Mouse (Mus musculus) lung, embryonic 14.5 days (tissue): ENCODE measurements around the gene Chrnb2. TPM values are rescaled to one million over a fixed set of nuclear protein-coding genes. Genes with fewer than 3 reads are reported as not detected.
A peak's percentile ranks its signal among the peaks of the same experiment; 100 is the strongest.

Experiments
- ATAC-seq: fragments of 200-750 bp; cut with Nextera tagmentation; 2 replicates; pipeline ENCODE4 v1.8.0; 2017; ENCODE audit warnings: mild to moderate bottlenecking, moderate TSS enrichment, moderate library complexity; ENCODE audit not compliant: insufficient read depth
- DNase-seq: peaks from one replicate; pipeline ENCODE4 v3.0.0-alpha.2; 2015
- H3K27ac ChIP-seq: fragments of 300-500 bp; sonication (generic); 2 replicates; pipeline ENCODE4 v1.5.1; 2014; ENCODE audit warnings: low read depth, mild to moderate bottlenecking, moderate library complexity
- H3K27me3 ChIP-seq: fragments of 300-500 bp; sonication (generic); 2 replicates; pipeline ENCODE4 v1.6.1; 2014; ENCODE audit warnings: low read length, control low read depth; ENCODE audit not compliant: insufficient read depth
- H3K36me3 ChIP-seq: fragments of 300-500 bp; sonication (generic); 2 replicates; pipeline ENCODE4 v1.6.1; 2014; ENCODE audit warnings: control low read depth; ENCODE audit not compliant: insufficient read depth
- H3K4me1 ChIP-seq: fragments of 300-500 bp; sonication (generic); 2 replicates; pipeline ENCODE4 v1.6.1; 2014; ENCODE audit warnings: antibody characterized with exemption, control low read depth; ENCODE audit not compliant: insufficient read depth
- H3K4me2 ChIP-seq: fragments of 300-500 bp; sonication (generic); 2 replicates; pipeline ENCODE4 v1.6.1; 2014; ENCODE audit warnings: mild to moderate bottlenecking
- H3K4me3 ChIP-seq: fragments of 300-500 bp; sonication (generic); 2 replicates; pipeline ENCODE4 v1.5.1; 2014; ENCODE audit warnings: low read depth, low read length
- H3K9ac ChIP-seq: fragments of 300-500 bp; sonication (generic); 2 replicates; pipeline ENCODE4 v1.6.1; 2014
- H3K9me3 ChIP-seq: fragments of 300-500 bp; sonication (generic); 2 replicates; pipeline ENCODE4 v1.6.1; 2016; ENCODE audit warnings: low read depth, low read length, control low read depth
- CTCF ChIP-seq: IDR thresholded peaks from 2 replicates; pipeline ENCODE4 v1.5.1; 2016; ENCODE audit warnings: antibody characterized with exemption, low read depth
- WGBS: fragments of 180-500 bp; shearing (Covaris S2); extraction: QIAGEN DNeasy Blood & Tissue Kit; methylation state at CpG from one replicate; pipeline ENCODE4 v1.1.7; 2014; 5-methylcytosine and 5-hydroxymethylcytosine counted together
- polyA plus RNA-seq: library from polyadenylated mRNA; unstranded; fragments of >200 nt; fragmentation: Nextera tagmentation; extraction: Ambion mirVana; gene quantifications from 2 replicates; pipeline ENCODE4 v1.2.1, GENCODE M21; 2014

Gene Chrnb2
- polyA plus RNA-seq, 1 experiment from 2014 or later: 0.63 TPM

DNA sequence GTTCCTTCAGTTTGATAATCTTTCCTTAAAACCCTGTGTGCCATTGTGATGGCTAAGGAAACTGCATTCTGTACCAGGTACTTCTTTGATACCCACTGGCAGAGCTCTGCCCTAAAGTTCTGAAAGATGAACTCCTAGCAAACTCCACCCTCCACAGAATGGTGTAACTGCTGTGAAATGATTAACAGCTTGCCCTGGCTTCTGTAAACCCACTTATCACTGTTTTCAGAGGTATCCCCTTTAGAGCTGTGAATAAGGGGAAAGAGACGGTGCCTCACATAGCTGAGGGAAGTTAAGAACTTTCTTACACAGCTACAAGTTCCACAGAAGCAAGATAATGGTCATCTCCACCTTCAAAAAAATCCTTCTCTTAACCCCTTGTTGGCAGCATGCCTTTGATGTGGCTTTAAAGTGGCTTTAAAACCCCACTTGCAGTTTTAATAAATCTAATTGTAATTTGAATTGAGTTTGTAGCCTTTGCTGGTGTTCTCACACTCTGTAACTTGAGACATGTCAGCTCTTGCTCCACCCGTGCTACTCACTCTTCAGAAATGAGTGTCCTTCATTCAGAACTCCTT, 6.1 kb upstream of the Chrnb2 start:
- WGBS: 19% methylated on average over 2 of the region's 2 CpGs
- 0 out of 2 replicates have a peak, but pooled peaks cover 6% of the 10 kb centered on the region for H3K4me1 ChIP-seq
- no peak overlapping the region for H3K27ac ChIP-seq
- no peak overlapping the region for H3K4me3 ChIP-seq
- peaks cover 3% of the 10 kb centered on the region for H3K36me3 ChIP-seq
- H3K9ac ChIP-seq: no peak overlapping the region
- H3K9me3 ChIP-seq: no peaks in the 10 kb centered on the region
- TF ChIP-seq CTCF: no peak
- H3K4me2 ChIP-seq: no peak overlapping the region
- no peak for ATAC-seq
- H3K27me3 ChIP-seq: no peaks in the 10 kb centered on the region
- DNase-seq: no peak

DNA sequence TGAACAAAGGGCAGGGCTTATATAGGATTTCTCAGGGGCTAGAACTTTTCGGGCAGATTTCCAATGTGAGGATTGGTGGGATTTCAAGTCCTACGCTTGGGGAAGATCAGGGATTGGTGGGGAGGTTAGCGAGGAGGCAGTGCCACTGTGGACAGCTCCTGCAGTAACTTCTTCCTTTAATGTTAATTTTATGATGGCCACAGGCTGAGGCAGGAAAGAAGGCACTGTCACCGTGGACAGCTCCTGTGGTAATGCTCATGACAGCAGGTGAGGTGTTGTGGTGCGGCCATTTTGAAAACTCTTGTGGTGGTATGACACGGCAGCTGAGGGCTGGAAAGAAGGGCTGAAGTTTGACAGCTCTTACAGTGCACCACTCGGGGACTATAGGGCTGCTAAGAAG, 5.2 kb upstream of the Chrnb2 start:
- Histone ChIP-seq H3K27ac (no peak overlapping the region), H3K9ac (no peak overlapping the region), H3K9me3 (no peaks in the 10 kb centered on the region), H3K27me3 (0 out of 2 replicates have a peak, but pooled peaks cover 2% of the 10 kb centered on the region), H3K4me2 (no peak overlapping the region), H3K36me3 (no peaks in the 10 kb centered on the region), H3K4me1 (0 out of 2 replicates have a peak, but pooled peaks cover 2% of the 10 kb centered on the region), H3K4me3 (no peak overlapping the region)
- DNase-seq (no peak), ATAC-seq (no peak)
- no peak for TF ChIP-seq CTCF
- WGBS: 60% methylated on average over 7 of the region's 7 CpGs

DNA sequence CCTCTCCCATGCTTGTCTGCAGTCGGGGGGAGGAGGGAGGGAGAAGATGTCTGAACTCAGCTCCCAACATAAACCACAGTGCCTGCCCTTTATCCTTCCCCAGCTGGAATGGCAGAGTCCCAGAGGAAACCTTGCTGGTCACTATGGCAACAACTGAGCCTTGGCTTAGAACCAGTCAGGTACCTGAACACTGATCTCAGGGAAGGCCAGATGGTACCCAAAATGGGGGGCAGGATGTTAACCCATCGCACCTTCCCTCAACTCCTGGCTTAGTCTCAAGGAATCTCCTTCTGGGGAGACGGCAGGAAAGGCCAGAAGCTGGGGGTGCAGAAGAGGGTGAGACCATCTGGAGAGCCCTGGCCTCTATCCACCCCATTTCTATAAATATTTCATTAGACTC, 4.6 kb downstream of the Chrnb2 start:
- no peak overlapping the region for H3K27ac ChIP-seq
- no peaks in the 10 kb centered on the region for H3K9me3 ChIP-seq
- no peak for TF ChIP-seq CTCF
- DNase-seq (no peak), ATAC-seq (no peak)
- 0 out of 2 replicates have a peak, but pooled peaks cover 8% of the 10 kb centered on the region for H3K27me3 ChIP-seq
- H3K9ac ChIP-seq: no peak overlapping the region
- H3K36me3 ChIP-seq: no peaks in the 10 kb centered on the region
- H3K4me1 ChIP-seq: 0 out of 2 replicates have a peak, but pooled peaks cover 4% of the 10 kb centered on the region
- no peak overlapping the region for H3K4me2 ChIP-seq
- 67% methylated on average over 3 of the region's 3 CpGs for WGBS
- H3K4me3 ChIP-seq: no peak overlapping the region

GRCm38 (mm10) chr3:89757851-89758250, 6.6 kb downstream of the Chrnb2 start:
- H3K27me3 ChIP-seq: no peaks in the 10 kb centered on the region
- H3K27ac ChIP-seq: no peak overlapping the region
- no peaks in the 10 kb centered on the region for H3K9me3 ChIP-seq
- no peak overlapping the region for H3K4me2 ChIP-seq
- H3K9ac ChIP-seq: no peak overlapping the region
- 79% methylated on average over 2 of the region's 2 CpGs for WGBS
- H3K4me1 ChIP-seq: no peaks in the 10 kb centered on the region
- no peak overlapping the region for H3K4me3 ChIP-seq
- ATAC-seq: no peak
- no peak for TF ChIP-seq CTCF
- no peak for DNase-seq
- H3K36me3 ChIP-seq: no peaks in the 10 kb centered on the region

- WGBS: 64% methylated on average over 6 of the region's 6 CpGs
- Histone ChIP-seq H3K4me3 (no peak overlapping the region), H3K36me3 (peaks cover 17% of the 10 kb centered on the region), H3K9ac (no peak overlapping the region), H3K9me3 (no peaks in the 10 kb centered on the region), H3K4me2 (no peak overlapping the region), H3K27ac (no peak overlapping the region), H3K4me1 (no peaks in the 10 kb centered on the region), H3K27me3 (no peaks in the 10 kb centered on the region)
- DNase-seq: no peak
- TF ChIP-seq CTCF: no peak
- ATAC-seq: no peak
These were observed 9.1 kb downstream of the Chrnb2 start for GRCm38 (mm10) chr3:89755283-89755682.

DNA sequence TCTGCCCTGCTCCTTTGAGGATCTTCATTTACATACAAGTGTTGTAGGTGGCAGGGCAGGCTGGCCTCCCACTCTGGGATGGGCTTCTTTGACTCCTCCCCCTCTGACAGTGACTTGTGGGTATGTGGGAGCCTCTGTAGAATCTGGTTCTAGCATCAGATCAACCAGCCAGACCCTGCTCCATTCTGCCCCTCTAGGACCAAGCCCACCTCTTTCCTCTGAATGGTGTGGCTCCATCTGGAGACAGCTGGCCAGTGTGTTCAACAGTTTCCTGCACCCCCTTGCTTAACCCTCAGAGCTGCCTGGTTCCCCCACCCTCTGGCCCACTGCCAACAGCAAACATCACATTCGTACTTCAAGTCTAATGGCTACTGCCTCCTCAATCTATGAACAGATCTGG, 12.1 kb downstream of the Chrnb2 start:
- 9% methylated on average over 1 of the region's 1 CpGs for WGBS
- no peak overlapping the region for H3K9ac ChIP-seq
- TF ChIP-seq CTCF: no peak
- H3K36me3 ChIP-seq: peaks cover 40% of the 10 kb centered on the region
- H3K4me1 ChIP-seq: no peaks in the 10 kb centered on the region
- H3K4me2 ChIP-seq: no peak overlapping the region
- no peak overlapping the region for H3K27ac ChIP-seq
- ATAC-seq (peak; percentile 56; the same call in 1 of the 2 replicates), DNase-seq (peak; percentile 63)
- H3K9me3 ChIP-seq: no peaks in the 10 kb centered on the region
- no peak overlapping the region for H3K4me3 ChIP-seq
- H3K27me3 ChIP-seq: no peaks in the 10 kb centered on the region

- TF ChIP-seq CTCF: no peak
- H3K9me3 ChIP-seq: no peaks in the 10 kb centered on the region
- no peak overlapping the region for H3K27ac ChIP-seq
- H3K9ac ChIP-seq: no peak overlapping the region
- H3K27me3 ChIP-seq: no peaks in the 10 kb centered on the region
- H3K4me2 ChIP-seq: no peak overlapping the region
- peaks cover 49% of the 10 kb centered on the region for H3K36me3 ChIP-seq
- H3K4me3 ChIP-seq: no peak overlapping the region
- WGBS: 91% methylated on average over 6 of the region's 6 CpGs
- DNase-seq: no peak
- no peaks in the 10 kb centered on the region for H3K4me1 ChIP-seq
- ATAC-seq: no peak
These were observed 25.9 kb downstream of the Chrnb2 start for GRCm38 (mm10) chr3:89738509-89738908.
